Mouse (Mus musculus) thymus, postnatal 0 days (tissue): Measurements from ENCODE around the gene Myh6. TPM values are rescaled to one million over a fixed set of nuclear protein-coding genes. Genes with fewer than 3 reads are reported as not detected.
"Not testable (repeated sequence)": the region's sequence is repeated elsewhere in the genome, so short reads cannot be mapped to it uniquely, and the experiment has no call there.

Experiments used
- DNase-seq: peaks from one replicate; pipeline ENCODE4 v3.0.0-alpha.2; 2015; ENCODE audit warnings: low spot score
- polyA plus RNA-seq: library from polyadenylated mRNA; unstranded; fragments of >200 nt; fragmentation: Nextera tagmentation; extraction: Ambion mirVana; gene quantifications from 2 replicates; pipeline ENCODE4 v1.2.1, GENCODE M21; 2015

Gene Myh6
- polyA plus RNA-seq, result 0.34 and 0.35 TPM in 2 replicates

DNA sequence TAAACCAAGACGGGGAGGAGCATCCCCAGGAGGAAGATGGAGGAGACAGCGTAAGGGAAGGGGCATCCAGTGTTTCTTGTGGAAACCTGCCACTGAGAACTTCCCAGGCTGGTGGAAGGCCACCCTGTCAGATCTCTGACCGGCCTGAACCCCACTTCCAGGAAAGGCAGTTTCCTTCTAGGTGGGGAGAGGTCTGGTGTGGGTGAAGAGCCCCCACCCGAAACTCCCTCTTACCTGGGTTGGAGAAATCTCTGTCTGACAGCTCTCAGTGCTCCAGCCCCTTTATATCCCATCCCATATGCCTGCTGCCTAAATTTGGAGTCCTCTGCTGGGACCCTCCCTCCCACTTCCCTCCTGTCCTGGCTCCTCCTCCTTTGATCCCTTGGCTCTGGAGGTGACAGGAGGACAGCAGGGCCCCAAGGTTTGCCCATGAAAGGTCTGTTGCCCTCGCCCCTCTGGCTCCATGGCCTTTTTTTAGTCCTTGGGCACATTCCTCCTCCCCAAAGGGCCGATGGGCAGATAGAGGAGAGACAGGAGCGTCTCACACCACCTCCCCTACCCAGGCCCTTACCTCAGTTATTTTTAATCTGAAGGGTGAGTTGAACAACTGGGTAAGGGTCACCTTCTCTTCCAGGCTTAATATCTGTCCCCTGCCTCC, at the start of gene Myh6:
Gene Myh6, minus strand, starts transcription at position 608 of the 658 bp plus-strand sequence.
- DNase-seq, result no peak

GRCm38 (mm10) chr14:55015767-55016111, 49.0 kb upstream of the Myh6 start:
- DNase-seq, result no peak

DNA sequence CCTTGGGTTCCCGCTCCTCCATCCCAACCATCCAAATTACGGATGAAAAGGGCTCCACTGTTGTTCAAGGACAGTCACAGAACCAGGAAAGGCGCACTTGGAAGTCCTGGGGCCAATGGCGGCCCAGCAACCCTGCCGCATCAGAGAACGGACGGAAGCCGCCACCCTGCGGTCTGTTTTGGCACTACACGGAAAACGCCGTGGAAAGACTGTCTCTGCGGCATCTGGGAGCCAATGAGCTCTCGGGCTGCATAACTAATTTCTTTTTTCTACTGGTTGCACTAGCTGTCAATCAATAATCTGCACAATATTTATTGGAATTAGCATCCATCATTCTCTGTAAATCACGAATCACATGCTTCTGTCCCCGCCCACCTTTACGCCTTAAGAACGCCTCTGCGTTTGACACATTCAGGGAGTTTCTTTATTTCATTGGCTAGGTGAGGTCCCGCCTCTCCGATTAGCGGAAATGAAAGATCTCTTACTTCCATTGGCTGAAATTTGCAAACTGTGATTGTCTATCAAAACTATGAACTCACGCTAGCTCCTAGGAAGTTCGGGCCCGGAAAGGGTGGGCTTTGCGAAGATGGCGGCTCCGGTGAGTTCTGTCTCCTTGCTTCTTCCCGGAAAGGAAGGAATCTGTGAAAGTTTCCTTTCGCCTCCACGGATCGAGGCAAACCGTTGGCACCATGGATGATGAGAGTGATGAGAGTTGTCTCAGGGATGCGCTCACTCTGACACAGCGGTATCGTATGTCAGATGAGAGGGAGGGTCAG, 48.5 kb upstream of the Myh6 start, which contains the start of gene Ngdn:
Gene Ngdn, plus strand, starts transcription at position 464 of the 776 bp plus-strand sequence.
- peak; percentile 98 for DNase-seq

DNA sequence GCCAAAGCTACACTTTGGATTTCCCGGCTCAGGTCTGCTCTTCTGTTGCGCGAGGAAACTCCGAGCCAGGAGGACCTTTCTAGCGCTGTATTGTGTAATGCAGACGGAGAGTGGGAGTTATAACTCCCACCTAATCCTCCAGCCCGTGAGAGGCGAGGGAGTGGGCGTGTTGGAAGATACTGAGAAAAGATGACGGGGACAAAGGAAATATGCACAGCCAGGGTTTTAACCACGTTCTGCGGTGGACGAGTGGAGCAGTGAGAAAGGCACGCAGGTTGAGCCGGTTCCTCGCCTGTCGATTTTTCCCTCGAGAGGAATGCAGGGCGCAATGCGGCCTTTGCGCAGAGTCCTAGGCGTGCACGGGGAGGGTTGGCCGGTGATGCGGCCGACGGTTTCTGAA, 47.9 kb upstream of the Myh6 start:
- DNase-seq, result no peak

DNA sequence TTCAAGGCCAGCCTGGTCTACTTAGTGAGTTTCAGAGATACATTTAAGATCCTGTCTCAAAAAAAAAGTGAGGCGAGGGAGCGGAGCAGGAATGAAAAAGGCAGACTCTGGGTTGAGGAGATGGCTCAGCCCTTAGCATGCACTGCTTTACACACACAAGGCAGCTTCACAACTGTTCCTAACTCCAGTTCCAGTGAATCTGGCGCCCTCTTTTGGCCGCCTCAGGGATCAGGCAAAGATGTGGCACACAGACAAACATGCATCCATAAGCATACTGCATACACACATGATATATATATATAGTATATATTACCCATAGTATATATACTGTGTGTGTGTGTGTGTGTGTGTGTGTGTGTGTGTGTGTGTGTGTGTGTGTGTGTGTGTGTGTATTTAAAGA, 44.4 kb upstream of the Myh6 start:
- DNase-seq, result no peak

GRCm38 (mm10) chr14:55008417-55008816, 41.7 kb upstream of the Myh6 start:
- no peak for DNase-seq

DNA sequence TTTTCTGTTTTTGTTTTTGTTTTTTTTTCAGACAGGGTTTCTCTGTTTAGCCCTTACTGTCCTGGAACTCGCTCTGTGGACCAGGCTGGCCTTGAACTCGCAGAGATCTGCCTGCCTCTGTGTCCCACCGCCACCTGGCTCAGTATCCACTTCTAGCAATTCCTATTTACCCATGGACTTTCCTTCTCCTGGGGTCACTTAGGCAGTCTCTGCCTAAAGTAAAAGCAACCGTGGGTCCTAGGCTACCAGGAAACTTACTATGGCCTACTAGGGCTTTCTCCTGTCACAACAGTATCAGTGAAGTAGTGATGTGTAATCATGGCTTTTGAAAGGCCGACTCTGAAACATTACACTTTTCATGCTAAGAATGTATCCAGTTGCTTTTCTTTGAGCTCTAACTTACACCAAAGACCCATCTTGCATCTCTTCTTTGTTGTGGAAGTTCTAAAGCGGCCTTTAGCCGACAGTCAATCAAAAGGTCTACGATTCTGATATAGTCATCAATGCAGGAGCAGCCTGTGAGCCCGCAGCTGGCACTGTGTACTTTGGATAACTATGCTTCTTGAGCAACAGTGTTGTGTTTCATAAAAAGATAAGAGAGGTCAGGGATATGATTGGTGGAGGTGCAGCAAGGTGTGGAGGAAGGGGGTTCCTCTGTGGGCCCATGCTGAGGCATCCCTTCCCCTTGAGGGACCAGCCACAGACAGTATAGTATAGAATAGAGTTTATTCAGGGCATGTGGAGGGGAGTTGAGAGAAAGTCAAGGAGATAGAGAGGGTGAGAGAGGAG, 40.6 kb upstream of the Myh6 start:
- no peak for DNase-seq

GRCm38 (mm10) chr14:55006541-55006940, 39.8 kb upstream of the Myh6 start:
- no peak for DNase-seq

DNA sequence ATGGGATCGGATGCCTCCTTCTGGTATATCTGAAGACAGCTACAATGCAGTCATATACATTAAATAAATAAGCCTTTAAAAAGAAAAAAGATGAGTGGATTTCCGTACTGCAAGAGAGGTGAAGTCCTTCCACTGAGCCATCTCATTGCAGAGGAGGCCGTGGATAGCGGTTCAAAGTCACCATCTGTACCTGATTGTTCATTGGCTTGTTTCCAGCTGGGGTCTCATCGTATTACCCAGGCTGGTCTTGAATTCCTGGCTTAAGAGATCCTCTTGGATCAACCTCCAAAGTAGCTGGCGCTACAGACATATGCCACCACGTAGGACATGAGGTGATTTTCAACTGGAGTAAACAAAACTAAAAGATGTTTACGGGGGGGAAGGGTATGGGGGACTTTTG, 39.2 kb upstream of the Myh6 start:
- no peak for DNase-seq

- no peak for DNase-seq
These were observed 38.8 kb upstream of the Myh6 start for GRCm38 (mm10) chr14:55005506-55005905.

GRCm38 (mm10) chr14:55003878-55004855, 37.4 kb upstream of the Myh6 start:
- DNase-seq, result no peak

DNA sequence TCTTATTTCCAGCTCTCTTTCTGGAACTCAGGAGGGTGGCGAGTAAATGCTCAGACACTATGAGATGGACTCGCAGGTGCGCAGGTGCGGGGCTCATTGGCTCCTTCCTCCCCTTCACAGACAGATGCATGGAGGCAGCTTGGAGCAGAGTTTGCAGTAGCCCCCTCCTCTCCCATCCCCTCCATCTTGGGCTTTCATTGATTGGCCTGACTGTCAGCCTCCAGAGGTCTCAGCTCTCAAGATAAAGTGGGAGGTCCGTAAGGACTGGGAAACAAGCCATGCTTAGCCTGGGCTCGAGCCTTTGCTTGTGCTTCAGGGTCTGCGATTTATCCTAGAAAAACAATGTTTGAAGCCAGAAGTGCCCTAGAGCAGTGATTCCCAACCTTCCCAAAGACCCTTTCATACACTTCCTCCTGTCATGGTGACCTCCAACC, 36.0 kb upstream of the Myh6 start:
- no peak for DNase-seq

- DNase-seq, result no peak
These were observed 35.4 kb upstream of the Myh6 start for GRCm38 (mm10) chr14:55001938-55002686.

DNA sequence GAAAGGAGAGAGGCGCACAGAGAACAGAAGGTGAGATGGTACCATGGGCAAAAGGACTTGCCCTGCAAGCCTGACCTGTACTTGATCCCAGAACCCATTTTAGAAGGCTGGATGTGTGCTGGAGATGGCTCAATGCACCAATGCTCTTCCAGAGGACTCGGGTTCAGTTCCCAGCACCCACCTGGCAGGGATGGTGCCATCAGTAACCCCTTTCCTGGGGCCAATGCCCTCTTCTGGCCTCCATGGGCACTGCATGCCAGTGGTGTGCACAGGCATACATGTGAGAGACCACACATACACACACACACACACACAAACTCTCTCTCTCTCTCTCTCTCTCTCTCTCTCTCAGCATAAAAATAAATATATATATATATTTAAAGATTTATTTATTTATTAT, 34.7 kb upstream of the Myh6 start:
- no peak for DNase-seq

DNA sequence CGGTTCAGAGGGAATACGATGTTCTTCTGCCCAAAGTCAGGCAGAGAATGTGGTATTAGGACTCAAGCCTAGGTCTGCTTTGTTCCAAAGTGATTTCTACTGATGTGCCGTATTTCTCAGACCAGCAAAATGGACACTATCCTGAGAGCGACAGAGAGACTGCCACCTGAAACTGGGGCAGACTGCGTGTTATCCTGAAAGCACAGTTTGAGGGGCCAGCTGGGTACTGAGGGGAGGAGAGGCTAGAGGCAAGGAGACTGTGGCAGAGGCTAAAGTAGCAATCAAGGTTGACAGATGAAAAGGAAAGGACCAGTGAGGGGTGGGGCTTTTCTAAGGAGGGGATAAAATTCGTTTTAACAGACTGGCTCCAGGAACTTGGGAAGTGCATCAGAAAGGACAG, 34.1 kb upstream of the Myh6 start:
- DNase-seq, result no peak

DNA sequence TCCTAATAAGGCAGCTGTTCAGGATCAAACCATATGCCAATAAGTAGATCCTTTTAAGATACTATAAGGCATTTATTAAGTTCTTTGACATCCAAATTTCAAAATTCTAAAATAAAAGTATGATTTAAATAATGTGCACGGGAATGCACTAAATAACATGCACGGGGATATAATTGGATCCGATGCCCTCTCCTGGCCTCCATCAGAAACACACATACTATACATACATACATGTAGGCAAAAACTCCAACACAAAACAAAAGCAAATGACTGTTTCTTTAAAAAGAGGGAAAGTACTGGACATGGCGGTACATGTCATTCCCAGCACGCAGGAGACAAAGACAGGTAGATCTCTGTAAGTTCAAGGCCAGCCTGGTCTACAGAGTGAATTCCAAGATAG, 33.1 kb upstream of the Myh6 start:
- not testable (repeated sequence) for DNase-seq

DNA sequence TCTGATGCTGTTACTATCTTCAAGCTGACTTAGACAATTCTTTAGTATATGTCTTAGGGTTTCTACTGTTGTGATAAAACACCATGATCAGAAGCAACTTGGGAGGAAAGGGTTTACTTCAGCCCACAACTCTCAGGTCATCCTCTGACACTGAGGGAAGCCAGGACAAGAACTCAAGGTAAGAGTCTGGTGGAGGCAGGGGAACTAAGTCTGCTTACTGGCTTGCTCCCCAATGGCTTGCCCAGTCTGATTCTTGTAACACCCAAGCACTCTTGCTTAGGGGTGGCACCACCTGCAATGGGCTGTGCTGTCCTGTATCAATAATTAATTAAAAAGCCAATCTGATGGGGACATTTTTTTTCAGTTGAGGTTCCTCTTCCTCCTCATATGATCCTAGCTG, 32.0 kb upstream of the Myh6 start:
- no peak for DNase-seq

- DNase-seq, result no peak
These were observed 30.6 kb upstream of the Myh6 start for GRCm38 (mm10) chr14:54997297-54997696.

DNA sequence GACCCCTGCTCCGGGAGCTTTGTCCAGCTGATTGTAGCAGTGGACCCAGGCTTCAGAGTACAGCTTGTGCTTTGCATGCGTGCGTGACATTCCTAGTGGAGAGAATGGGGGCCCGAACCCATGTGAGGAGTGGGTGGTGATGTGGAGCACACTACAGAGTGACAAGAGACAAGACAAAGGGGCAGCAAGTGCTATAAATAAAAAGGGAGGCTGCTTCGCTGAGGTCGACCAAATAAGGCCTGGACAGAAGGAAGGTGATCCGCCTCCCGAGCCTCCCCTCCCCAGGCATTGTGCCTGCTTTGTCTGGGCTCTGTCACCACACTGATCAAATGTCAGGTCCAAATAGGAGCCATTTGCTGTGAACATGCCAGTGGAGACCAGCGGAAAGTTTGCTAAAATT, 30.1 kb upstream of the Myh6 start:
- no peak for DNase-seq

GRCm38 (mm10) chr14:54995457-54996138, 28.9 kb upstream of the Myh6 start:
- no peak for DNase-seq
